Mouse (Mus musculus) brown adipose tissue, adult 24 weeks (tissue): ENCODE measurements around the gene Mdga1. TPM values are rescaled to one million over a fixed set of nuclear protein-coding genes. Genes with fewer than 3 reads are reported as not detected.

ENCODE experiments used
- H3K27ac ChIP-seq: fragments of 200-500 bp; replicated peaks from 2 replicates; pipeline ENCODE4 v1.5.1; 2012; ENCODE audit warnings: low read depth, mild to moderate bottlenecking, low read length
- H3K4me1 ChIP-seq: fragments of 200-500 bp; 2 replicates; pipeline ENCODE4 v1.6.1; 2012; ENCODE audit warnings: low read length, mixed read lengths; ENCODE audit not compliant: control insufficient read depth, insufficient read depth, insufficient read length
- H3K4me3 ChIP-seq: fragments of 200-500 bp; 2 replicates; pipeline ENCODE4 v1.5.1; 2012; ENCODE audit warnings: low read depth, mild to moderate bottlenecking, low read length, moderate library complexity; ENCODE audit not compliant: insufficient read depth
- polyA plus RNA-seq: library from polyadenylated mRNA; stranded (reverse); fragments of >200 nt; gene quantifications from 2 replicates; pipeline ENCODE4 v1.2.4, GENCODE M21; 2012; ENCODE audit not compliant: missing spikeins, insufficient read depth, insufficient read length

The Mdga1 gene
- polyA plus RNA-seq = not detected in 2 replicates

GRCm38 (mm10) chr17:29970037-29970555 is at the start of gene Mdga1:
Gene Mdga1 (minus strand): TSS chr17:29970087.
- H3K4me3 ChIP-seq = no peak within 1 kb of the TSS
- no peak within 1 kb of the TSS for H3K27ac ChIP-seq
- no peaks in the 10 kb centered on the region for H3K4me1 ChIP-seq

GRCm38 (mm10) chr17:30018927-30019610 is 49.2 kb upstream of the Mdga1 start:
- H3K27ac ChIP-seq = no peak overlapping the region
- H3K4me3 ChIP-seq = no peak overlapping the region
- H3K4me1 ChIP-seq = peaks cover 13% of the 10 kb centered on the region

- Histone ChIP-seq H3K27ac (no peak overlapping the region), H3K4me3 (no peak overlapping the region), H3K4me1 (peaks cover 14% of the 10 kb centered on the region)
Measured at GRCm38 (mm10) chr17:30014660-30015059, 44.8 kb upstream of the Mdga1 start.

DNA sequence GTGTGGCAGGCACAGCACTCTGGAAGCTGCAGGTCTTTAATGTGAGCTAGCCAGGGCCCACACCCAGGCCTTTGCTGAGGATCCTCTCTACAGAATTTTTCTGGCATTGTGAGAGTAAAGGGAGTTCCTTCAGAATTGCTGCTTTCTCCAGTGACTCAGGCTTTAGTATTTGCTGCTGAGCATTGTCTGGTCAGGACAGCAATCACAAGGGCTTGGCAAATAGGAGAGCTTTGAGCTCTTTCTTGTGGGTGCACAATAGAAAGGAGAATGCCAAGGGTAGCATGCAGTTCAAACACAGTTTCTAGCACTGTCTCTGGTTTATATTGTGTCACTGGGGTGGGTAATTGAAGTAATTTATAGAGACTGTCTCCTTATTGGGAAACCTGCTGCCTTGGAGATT is 38.5 kb upstream of the Mdga1 start:
- Histone ChIP-seq H3K4me1 (peaks cover 19% of the 10 kb centered on the region), H3K27ac (no peak overlapping the region), H3K4me3 (no peak overlapping the region)

GRCm38 (mm10) chr17:30007883-30008282 is 38.0 kb upstream of the Mdga1 start:
- H3K4me3 ChIP-seq = no peak overlapping the region
- H3K27ac ChIP-seq = no peak overlapping the region
- H3K4me1 ChIP-seq = peaks cover 22% of the 10 kb centered on the region

DNA sequence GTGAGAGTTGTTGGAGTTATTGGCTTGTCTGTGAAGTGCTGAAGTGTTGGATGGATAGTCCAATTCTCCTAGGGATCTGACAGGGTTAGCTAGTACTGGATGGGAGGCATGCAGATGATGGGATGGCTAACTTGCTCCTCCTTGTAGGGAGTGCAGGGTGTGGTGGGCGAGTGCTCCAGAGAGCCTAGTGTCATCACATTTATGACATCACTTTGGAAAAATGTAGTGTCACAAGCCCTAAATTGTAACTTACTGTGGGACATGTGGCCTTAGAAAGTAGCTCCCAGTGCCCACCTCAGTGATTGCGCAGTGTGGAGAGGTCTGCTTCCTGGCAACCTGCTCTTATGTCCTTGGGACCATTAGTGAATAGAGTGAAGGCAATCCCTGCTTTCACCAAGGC is 37.0 kb upstream of the Mdga1 start:
- H3K4me1 ChIP-seq = peaks cover 22% of the 10 kb centered on the region
- no peak overlapping the region for H3K27ac ChIP-seq
- 0 out of 2 replicates have a peak overlapping the region, but pooled peaks have one; percentile 2 for H3K4me3 ChIP-seq

DNA sequence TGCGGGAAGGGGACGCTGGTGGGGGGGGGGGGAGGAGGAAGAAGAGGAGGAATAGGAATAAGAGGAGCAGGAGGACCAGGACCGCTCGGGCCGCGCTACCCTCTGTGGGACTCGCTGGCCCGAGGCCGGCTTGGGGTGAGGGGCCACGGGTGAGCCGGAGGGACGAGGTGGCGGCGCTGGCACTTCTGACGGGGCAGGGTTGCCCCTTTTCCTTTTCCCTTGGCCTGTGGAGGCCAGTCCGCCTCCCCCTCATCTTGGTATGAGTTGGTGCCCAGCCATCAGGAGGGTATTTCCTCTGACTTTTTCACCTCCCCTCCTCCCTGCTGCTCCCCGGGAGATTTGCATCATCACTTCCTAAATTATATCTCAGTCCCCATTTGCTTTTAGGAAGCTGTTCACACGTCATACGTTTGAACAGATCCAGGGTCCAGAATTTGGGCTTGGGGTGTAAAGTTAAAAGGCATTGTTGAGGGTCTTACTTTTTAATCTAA is 35.6 kb upstream of the Mdga1 start:
- H3K4me1 ChIP-seq = peaks cover 22% of the 10 kb centered on the region

GRCm38 (mm10) chr17:30005103-30005443 is 35.2 kb upstream of the Mdga1 start:
- peak overlapping the region; percentile 95 for H3K4me3 ChIP-seq
- H3K4me1 ChIP-seq = peaks cover 19% of the 10 kb centered on the region

More for the DNA sequence above, 35.6 kb upstream of the Mdga1 start:
- H3K4me3 ChIP-seq = peak overlapping the region; percentile 95
- H3K27ac ChIP-seq = peak overlapping the region; percentile 86

GRCm38 (mm10) chr17:30004203-30005102 is 34.6 kb upstream of the Mdga1 start, which contains the start of gene Zfand3:
Gene Zfand3 (plus strand): TSS chr17:30004733.
- peak within 1 kb of the TSS; percentile 100 for H3K27ac ChIP-seq
- peaks cover 17% of the 10 kb centered on the region for H3K4me1 ChIP-seq
- H3K4me3 ChIP-seq = peak within 1 kb of the TSS; percentile 95

More at GRCm38 (mm10) chr17:30005103-30005443, 35.2 kb upstream of the Mdga1 start:
- H3K27ac ChIP-seq = peak overlapping the region; percentile 86

GRCm38 (mm10) chr17:29998566-29999295 is 28.8 kb upstream of the Mdga1 start:
- H3K4me3 ChIP-seq = no peak overlapping the region
- H3K27ac ChIP-seq = no peak overlapping the region
- H3K4me1 ChIP-seq = peaks cover 11% of the 10 kb centered on the region

- no peak overlapping the region for H3K4me3 ChIP-seq
- H3K4me1 ChIP-seq = peaks cover 8% of the 10 kb centered on the region
- no peak overlapping the region for H3K27ac ChIP-seq
Measured at GRCm38 (mm10) chr17:29997726-29998125, 27.8 kb upstream of the Mdga1 start.

DNA sequence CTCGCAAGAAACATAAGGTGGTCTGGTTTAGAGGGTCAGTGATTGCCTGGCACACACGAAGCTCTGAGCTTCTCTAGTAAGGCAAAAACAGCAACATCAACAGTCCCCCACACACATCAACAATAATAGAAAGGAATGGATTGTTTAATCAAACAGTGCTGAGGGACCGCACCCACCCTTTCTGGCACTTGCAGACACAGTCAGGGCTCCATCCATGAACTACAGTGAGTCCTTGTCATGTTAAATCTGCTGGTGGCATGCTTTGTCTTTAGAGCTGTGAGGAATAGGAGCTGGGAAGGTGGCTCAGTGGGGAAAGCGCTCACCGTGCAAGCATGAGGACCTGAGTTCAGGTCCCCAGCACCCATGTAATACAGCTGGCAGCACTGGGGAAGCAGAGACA is 26.1 kb upstream of the Mdga1 start:
- Histone ChIP-seq H3K27ac (no peak overlapping the region), H3K4me1 (peaks cover 8% of the 10 kb centered on the region), H3K4me3 (no peak overlapping the region)

DNA sequence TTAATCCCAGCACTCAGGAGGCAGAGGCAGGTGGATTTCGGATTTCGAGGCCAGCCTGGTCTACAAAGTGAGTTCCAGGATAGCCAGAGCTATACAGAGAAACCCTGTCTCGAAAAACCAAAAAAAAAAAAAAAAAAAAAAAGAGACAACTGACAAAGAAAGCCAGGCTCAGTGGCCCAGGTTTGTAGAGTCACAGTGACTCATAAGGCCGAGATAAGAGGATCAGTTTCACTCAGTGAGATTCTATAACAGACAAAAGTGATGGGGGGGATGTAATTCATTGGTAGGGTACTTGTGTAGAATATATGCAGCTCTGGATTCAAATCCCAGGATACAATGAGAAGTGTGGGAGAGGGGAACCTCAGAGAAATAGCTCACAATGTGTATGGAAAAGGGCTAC is 24.6 kb upstream of the Mdga1 start:
- no peak overlapping the region for H3K4me3 ChIP-seq
- peaks cover 8% of the 10 kb centered on the region for H3K4me1 ChIP-seq
- no peak overlapping the region for H3K27ac ChIP-seq

GRCm38 (mm10) chr17:29994011-29994410 is 24.1 kb upstream of the Mdga1 start:
- peaks cover 8% of the 10 kb centered on the region for H3K4me1 ChIP-seq
- no peak overlapping the region for H3K27ac ChIP-seq
- no peak overlapping the region for H3K4me3 ChIP-seq

- Histone ChIP-seq H3K4me1 (peaks cover 5% of the 10 kb centered on the region), H3K27ac (no peak overlapping the region), H3K4me3 (no peak overlapping the region)
Measured at GRCm38 (mm10) chr17:29993488-29993887, 23.6 kb upstream of the Mdga1 start.
